Mouse (Mus musculus): Measurements from ENCODE around the gene Zfp146. TPM values are rescaled to one million over a fixed set of nuclear protein-coding genes. Genes with fewer than 3 reads are reported as not detected.

Gene Zfp146
- polyA plus RNA-seq, 1 experiment = 2.6 TPM

- TF ChIP-seq FLI1 (IDR thresholded peaks at IDR 0.05; ENCODE audit: low read length) (no peak), GATA1 (IDR thresholded peaks at IDR 0.05; ENCODE audit: borderline replicate concordance, low read length) (no peak)
- Histone ChIP-seq H3K4me1 (peaks cover 10% of the 10 kb centered on the region), H3K4me3 (replicated peaks) (peak overlapping the region; percentile 23), H3K27me3 (replicated peaks) (no peaks in the 10 kb centered on the region), H3K9me3 (no peaks in the 10 kb centered on the region), H3K36me3 (replicated peaks; ENCODE audit: low read length) (peaks cover 39% of the 10 kb centered on the region)
Measured at GRCm38 (mm10) chr7:30176474-30176873, 6.9 kb upstream of the Zfp146 start.

DNA sequence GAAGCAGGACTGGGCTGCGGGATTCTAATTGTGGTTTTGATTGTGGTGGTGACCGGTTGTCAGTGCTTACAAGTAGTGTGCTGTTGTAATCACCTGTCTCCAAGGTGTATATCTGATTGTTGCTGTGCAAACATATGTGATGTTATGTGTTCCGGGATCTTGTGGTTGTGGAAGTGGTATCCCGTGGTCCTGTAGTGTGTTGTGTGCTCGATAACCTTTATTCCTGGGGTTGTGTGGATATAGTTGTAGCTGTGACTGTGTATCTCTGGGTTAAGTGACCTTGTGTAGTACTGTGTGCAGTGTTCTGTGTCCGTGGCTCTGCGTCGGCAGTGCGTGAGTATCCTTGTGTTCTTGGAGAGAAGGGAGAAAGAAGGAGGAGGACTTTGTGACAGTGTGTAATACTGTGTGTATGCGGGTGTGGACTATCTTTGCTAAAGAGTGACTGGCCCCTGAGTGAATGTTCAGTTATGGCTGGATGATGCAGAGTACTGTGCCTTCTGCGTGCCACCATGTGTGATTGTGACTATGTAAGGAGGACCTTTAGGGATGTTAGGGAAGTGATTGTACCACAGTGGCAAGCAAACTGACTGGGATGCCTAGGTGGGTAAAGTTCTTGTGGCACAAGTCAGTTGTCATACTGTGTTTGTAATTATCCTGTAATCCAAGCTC, 867 bp upstream of the Zfp146 start:
- Histone ChIP-seq H3K36me3 (replicated peaks; ENCODE audit: low read length) (peaks cover 28% of the 10 kb centered on the region), H3K27me3 (replicated peaks) (no peaks in the 10 kb centered on the region), H3K4me1 (peaks cover 30% of the 10 kb centered on the region), H3K9me3 (peaks cover 10% of the 10 kb centered on the region; the same call in 1 of the 2 replicates), H3K4me3 (replicated peaks) (peak overlapping the region; percentile 97)
- TF ChIP-seq FLI1 (IDR thresholded peaks at IDR 0.05; ENCODE audit: low read length) (no peak), GATA1 (IDR thresholded peaks at IDR 0.05; ENCODE audit: borderline replicate concordance, low read length) (no peak)

DNA sequence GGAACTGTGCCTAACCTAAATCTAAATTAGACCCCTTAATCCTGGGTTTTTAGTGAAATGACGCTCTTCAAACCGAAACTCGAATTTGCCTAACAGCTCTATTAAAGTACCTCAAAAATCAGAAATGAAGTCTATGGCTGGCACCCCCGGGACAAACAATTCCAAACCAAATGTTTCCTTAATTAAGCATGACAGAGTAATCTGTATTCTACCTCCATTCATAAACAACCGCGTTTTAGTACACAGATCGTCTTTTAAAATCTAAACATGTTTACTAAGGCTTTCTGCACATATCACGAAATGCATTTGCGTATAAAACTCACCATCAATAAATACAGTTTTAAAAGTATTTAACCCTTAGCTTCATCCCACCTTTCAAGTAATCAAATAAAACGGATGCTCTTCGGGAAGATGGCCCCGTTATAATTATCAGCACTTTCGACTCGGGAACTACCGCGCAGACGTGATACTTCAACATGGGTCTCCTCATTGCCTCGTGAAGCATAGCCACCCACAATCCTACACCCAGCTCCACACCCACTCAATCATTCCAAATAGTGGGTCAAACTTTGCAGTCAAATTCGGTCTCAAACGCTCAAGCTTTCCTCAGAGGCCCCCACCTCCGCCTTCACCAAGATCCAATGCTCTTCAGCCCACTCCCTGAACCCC, 502 bp downstream of the Zfp146 start:
- H3K9me3 ChIP-seq = peaks cover 17% of the 10 kb centered on the region
- TF ChIP-seq GATA1 (IDR thresholded peaks at IDR 0.05; ENCODE audit: borderline replicate concordance, low read length) = no peak
- no peak for TF ChIP-seq FLI1 (IDR thresholded peaks at IDR 0.05; ENCODE audit: low read length)

DNA sequence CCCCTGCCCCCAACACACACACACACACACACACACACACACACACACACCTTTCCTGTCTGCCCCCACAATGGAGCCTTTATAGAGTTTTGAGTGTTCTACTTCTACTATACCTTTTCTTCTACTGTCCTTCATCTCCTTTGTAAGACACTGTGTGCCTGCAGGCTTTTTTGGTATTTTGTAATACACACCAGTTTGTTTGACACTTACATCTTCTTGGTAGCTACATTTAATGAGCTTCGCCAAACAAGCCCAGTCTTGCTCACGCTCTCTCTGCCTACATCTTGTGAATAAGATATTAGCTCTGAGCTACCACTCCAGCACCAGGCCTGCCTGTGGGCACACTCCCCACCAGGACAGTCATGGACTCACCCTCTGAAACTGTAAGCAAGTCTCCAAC, 4.8 kb downstream of the Zfp146 start:
- Histone ChIP-seq H3K4me1 (peaks cover 20% of the 10 kb centered on the region), H3K36me3 (replicated peaks; ENCODE audit: low read length) (peaks cover 79% of the 10 kb centered on the region), H3K27me3 (replicated peaks) (no peaks in the 10 kb centered on the region), H3K4me3 (replicated peaks) (no peak overlapping the region), H3K9me3 (peaks cover 56% of the 10 kb centered on the region)
- TF ChIP-seq FLI1 (IDR thresholded peaks at IDR 0.05; ENCODE audit: low read length) = no peak
- no peak for TF ChIP-seq GATA1 (IDR thresholded peaks at IDR 0.05; ENCODE audit: borderline replicate concordance, low read length)

More for the DNA sequence above, 502 bp downstream of the Zfp146 start:
- Histone ChIP-seq H3K4me3 (replicated peaks) (peak overlapping the region; percentile 97), H3K4me1 (peaks cover 30% of the 10 kb centered on the region), H3K36me3 (replicated peaks; ENCODE audit: low read length) (peaks cover 42% of the 10 kb centered on the region), H3K27me3 (replicated peaks) (no peaks in the 10 kb centered on the region)

GRCm38 (mm10) chr7:30163113-30163512, 6.4 kb downstream of the Zfp146 start:
- no peaks in the 10 kb centered on the region for H3K27me3 ChIP-seq (replicated peaks)
- no peak overlapping the region for H3K4me3 ChIP-seq (replicated peaks)
- H3K36me3 ChIP-seq (replicated peaks; ENCODE audit: low read length) = peaks cover 95% of the 10 kb centered on the region
- peaks cover 16% of the 10 kb centered on the region for H3K4me1 ChIP-seq
- peaks cover 71% of the 10 kb centered on the region for H3K9me3 ChIP-seq
- TF ChIP-seq FLI1 (IDR thresholded peaks at IDR 0.05; ENCODE audit: low read length) (no peak), GATA1 (IDR thresholded peaks at IDR 0.05; ENCODE audit: borderline replicate concordance, low read length) (no peak)

DNA sequence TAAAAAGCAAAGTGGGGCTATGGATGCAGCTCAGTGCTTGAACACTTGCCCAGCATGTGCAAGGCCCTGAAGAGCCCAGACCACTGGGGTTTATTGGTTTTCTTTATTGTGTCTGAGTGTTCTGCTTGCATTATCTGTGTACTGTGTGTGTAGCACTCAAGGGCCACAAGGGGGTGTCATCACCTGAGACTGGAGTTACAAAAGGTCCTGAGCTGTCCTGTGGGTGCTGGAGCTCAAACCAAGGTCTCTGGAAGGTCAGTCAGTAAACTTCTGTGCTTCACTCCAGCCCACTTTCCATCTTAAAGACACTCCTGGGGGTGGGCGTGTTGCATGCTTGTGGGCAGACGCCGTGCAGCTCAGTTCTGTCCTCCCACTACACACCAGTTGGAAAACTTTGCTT, 14.0 kb downstream of the Zfp146 start:
- no peaks in the 10 kb centered on the region for H3K27me3 ChIP-seq (replicated peaks)
- H3K4me3 ChIP-seq (replicated peaks) = no peak overlapping the region
- H3K9me3 ChIP-seq = peaks cover 86% of the 10 kb centered on the region
- TF ChIP-seq GATA1 (IDR thresholded peaks at IDR 0.05; ENCODE audit: borderline replicate concordance, low read length) (no peak), FLI1 (IDR thresholded peaks at IDR 0.05; ENCODE audit: low read length) (no peak)
- H3K4me1 ChIP-seq = no peaks in the 10 kb centered on the region
- peaks cover 93% of the 10 kb centered on the region for H3K36me3 ChIP-seq (replicated peaks; ENCODE audit: low read length)

DNA sequence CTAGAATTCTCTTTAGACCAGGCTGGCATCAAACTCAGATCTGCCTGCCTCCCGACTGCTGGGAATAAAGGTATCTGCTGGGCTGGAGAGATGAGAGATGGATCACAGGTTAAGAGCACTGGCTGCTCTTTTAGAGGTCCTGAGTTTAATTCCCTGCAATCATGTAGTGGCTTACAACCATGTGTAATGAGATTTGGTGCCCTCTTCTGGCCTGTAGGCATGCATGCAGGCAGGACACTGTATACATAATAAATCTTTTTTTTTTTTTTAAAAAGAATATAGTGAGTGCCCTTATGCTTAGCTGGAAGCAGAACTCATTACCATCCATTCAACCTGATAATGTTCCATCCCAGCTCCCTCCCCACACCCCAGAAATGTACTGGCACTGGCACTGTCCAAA, 15.5 kb downstream of the Zfp146 start:
- no peak for TF ChIP-seq GATA1 (IDR thresholded peaks at IDR 0.05; ENCODE audit: borderline replicate concordance, low read length)
- TF ChIP-seq FLI1 (IDR thresholded peaks at IDR 0.05; ENCODE audit: low read length) = no peak
- Histone ChIP-seq H3K4me1 (no peaks in the 10 kb centered on the region), H3K9me3 (peaks cover 90% of the 10 kb centered on the region), H3K4me3 (replicated peaks) (no peak overlapping the region), H3K36me3 (replicated peaks; ENCODE audit: low read length) (peaks cover 93% of the 10 kb centered on the region), H3K27me3 (replicated peaks) (no peaks in the 10 kb centered on the region)

DNA sequence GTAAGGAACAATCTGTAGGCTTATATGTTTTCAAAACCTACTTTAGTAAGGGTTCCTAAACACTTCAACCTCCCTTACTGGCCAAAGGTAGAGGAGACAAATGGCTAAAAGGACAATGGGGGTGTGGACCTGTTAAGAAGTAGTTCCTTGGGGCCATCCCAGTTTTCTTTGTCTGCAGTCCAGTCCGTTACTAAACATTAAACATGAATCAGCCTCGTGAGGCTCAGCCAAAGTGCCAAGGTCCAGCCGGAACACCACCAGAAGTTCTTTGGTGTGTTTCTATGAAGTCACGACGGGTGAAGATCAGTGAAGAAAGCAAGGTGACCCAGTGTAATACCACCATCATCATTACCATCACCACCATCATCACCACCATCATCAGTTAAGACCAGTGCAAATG, 22.5 kb downstream of the Zfp146 start:
- Histone ChIP-seq H3K36me3 (replicated peaks; ENCODE audit: low read length) (peaks cover 79% of the 10 kb centered on the region), H3K4me3 (replicated peaks) (peak overlapping the region; percentile 11), H3K27me3 (replicated peaks) (peaks cover 6% of the 10 kb centered on the region), H3K4me1 (no peaks in the 10 kb centered on the region), H3K9me3 (peaks cover 92% of the 10 kb centered on the region)
- TF ChIP-seq FLI1 (IDR thresholded peaks at IDR 0.05; ENCODE audit: low read length) (no peak), GATA1 (IDR thresholded peaks at IDR 0.05; ENCODE audit: borderline replicate concordance, low read length) (no peak)

GRCm38 (mm10) chr7:30143555-30144209, 25.9 kb downstream of the Zfp146 start:
- Histone ChIP-seq H3K4me3 (replicated peaks) (peak overlapping the region; percentile 78), H3K36me3 (replicated peaks; ENCODE audit: low read length) (peaks cover 70% of the 10 kb centered on the region), H3K27me3 (replicated peaks) (peaks cover 6% of the 10 kb centered on the region), H3K9me3 (peaks cover 88% of the 10 kb centered on the region), H3K4me1 (no peaks in the 10 kb centered on the region)
- TF ChIP-seq FLI1 (IDR thresholded peaks at IDR 0.05; ENCODE audit: low read length) = no peak
- TF ChIP-seq GATA1 (IDR thresholded peaks at IDR 0.05; ENCODE audit: borderline replicate concordance, low read length) = no peak

DNA sequence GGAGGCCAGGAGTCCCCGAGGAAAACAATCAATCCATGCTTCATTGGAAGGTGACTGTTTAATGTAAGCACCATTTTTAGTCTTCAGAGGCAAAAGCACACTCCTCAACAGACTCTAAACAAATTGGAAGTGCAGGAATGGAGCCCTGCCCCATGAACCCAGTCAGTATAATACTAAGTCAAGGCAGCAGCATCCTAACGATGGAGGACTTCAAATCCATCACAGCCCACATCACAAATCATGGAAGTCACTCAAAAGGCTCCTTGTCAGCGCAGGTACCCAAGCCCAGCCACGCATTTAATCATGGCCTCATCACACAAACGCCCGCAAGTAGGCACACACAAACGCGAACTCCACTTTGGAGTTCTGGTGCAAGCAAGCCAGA, 26.4 kb downstream of the Zfp146 start:
- H3K4me1 ChIP-seq = no peaks in the 10 kb centered on the region
- TF ChIP-seq FLI1 (IDR thresholded peaks at IDR 0.05; ENCODE audit: low read length) (no peak), GATA1 (IDR thresholded peaks at IDR 0.05; ENCODE audit: borderline replicate concordance, low read length) (no peak)
- H3K4me3 ChIP-seq (replicated peaks) = peak overlapping the region; percentile 78
- H3K9me3 ChIP-seq = peaks cover 88% of the 10 kb centered on the region
- peaks cover 6% of the 10 kb centered on the region for H3K27me3 ChIP-seq (replicated peaks)
- H3K36me3 ChIP-seq (replicated peaks; ENCODE audit: low read length) = peaks cover 70% of the 10 kb centered on the region

Measured in megakaryocyte, embryonic 14.5 days (primary cell).